Mouse (Mus musculus) bone marrow macrophage, adult 2 months (primary cell): ENCODE data around the gene Rbbp7. TPM values are rescaled to one million over a fixed set of nuclear protein-coding genes. Genes with fewer than 3 reads are reported as not detected.

Source experiments
- H3K27ac ChIP-seq: 2 replicates; pipeline ENCODE4 v1.5.1; 2012; ENCODE audit warnings: low read depth, low read length; ENCODE audit not compliant: insufficient read depth
- H3K4me1 ChIP-seq: 2 replicates; pipeline ENCODE4 v1.6.1; 2012; ENCODE audit warnings: low read length; ENCODE audit not compliant: control insufficient read depth, insufficient read depth
- H3K4me3 ChIP-seq: 2 replicates; pipeline ENCODE4 v1.5.1; 2012; ENCODE audit warnings: mild to moderate bottlenecking, low read length, moderate library complexity; ENCODE audit not compliant: insufficient read depth
- CTCF ChIP-seq: IDR thresholded peaks from 2 replicates; pipeline ENCODE4 v1.5.1; 2012; ENCODE audit warnings: low read depth, mild to moderate bottlenecking, low read length, moderate library complexity
- POLR2A ChIP-seq: IDR thresholded peaks from 2 replicates; pipeline ENCODE4 v1.6.1; 2012; ENCODE audit warnings: mild to moderate bottlenecking, low read depth, low read length, borderline replicate concordance
- polyA plus RNA-seq: library from polyadenylated mRNA; stranded (reverse); fragments of >200 nt; gene quantifications from 2 replicates; pipeline ENCODE4 v1.2.4, GENCODE M21; 2012; ENCODE audit not compliant: missing spikeins, insufficient read depth, insufficient read length

The Rbbp7 gene
- polyA plus RNA-seq: 87.9 and 89.6 TPM in 2 replicates

- peak within 1 kb of the TSS; percentile 94 for H3K4me3 ChIP-seq
- H3K4me1 ChIP-seq: peaks cover 4% of the 10 kb centered on the region
- H3K27ac ChIP-seq: peak within 1 kb of the TSS; percentile 91
- no peak for TF ChIP-seq POLR2A
- TF ChIP-seq CTCF: no peak
These were observed at the start of gene Rbbp7 for GRCm38 (mm10) chrX:162760115-162760942. Rbbp7 (plus strand) TSS chrX:162760402.

DNA sequence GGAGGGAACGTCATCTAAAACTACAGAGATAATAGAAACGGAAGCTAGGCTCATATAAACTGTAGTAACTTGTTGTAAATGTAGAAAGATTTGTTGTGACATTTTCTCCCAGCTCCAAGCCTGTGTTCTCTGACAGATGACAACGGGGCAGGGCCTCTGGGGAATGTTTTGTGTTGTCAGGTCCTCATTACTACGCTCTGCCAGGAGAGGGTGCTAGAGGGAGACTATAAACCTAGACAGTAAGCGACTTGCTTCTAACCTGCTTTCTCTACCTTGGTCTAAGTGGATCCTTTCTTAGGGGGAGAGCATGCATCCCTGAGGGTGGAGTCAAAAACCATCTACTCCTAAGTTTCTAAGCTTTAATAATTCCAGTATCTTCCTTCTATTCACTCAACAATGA lies 42.4 kb upstream of the Rbbp7 start:
- no peak for TF ChIP-seq POLR2A
- no peak overlapping the region for H3K4me3 ChIP-seq
- H3K27ac ChIP-seq: no peak overlapping the region
- peaks cover 3% of the 10 kb centered on the region for H3K4me1 ChIP-seq

GRCm38 (mm10) chrX:162719615-162720014 lies 40.6 kb upstream of the Rbbp7 start:
- no peak overlapping the region for H3K27ac ChIP-seq
- no peak overlapping the region for H3K4me3 ChIP-seq
- peaks cover 3% of the 10 kb centered on the region for H3K4me1 ChIP-seq
- TF ChIP-seq POLR2A: no peak
- no peak for TF ChIP-seq CTCF

DNA sequence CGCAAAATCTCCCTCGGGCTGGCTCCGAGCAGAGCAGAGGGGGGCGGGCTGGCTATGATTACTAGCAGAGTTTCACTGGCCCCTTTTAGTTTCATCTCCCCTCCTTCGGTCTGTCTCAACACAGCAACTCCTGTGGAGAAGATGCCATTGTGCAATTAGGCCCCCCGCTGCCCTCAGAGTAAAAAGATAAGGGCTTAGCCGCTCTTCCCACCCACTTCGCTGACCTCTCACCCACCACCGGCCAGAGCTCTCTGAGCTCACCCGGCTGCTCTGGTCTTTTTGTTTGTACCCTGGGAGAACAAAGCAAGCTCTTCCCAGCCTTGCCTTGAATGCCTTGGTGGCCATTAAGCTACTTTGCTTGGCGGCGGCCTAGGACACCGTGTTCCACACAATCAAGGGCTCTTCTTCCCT lies 32.8 kb upstream of the Rbbp7 start:
- TF ChIP-seq POLR2A (no peak), CTCF (no peak)
- no peak overlapping the region for H3K4me3 ChIP-seq
- H3K4me1 ChIP-seq: no peaks in the 10 kb centered on the region
- H3K27ac ChIP-seq: no peak overlapping the region

DNA sequence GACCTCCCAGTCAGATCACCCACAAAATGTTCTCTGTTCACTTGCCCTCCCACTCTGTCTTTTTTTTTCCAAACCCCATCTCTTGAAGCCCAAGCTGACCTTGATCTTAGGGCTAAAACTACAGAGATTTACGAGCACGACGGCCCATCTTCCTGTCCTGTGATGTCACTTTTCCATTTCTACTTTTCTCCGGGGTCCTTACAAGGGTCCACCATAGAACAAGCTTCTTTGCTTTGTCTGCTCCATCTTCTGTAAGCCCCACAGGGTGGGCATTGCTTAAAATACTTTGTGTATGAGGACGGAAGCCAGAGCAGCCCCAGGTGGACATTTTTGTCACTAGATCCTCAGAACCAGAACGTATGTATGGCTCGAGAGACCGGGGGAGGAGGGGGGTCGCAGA lies 32.4 kb upstream of the Rbbp7 start:
- Histone ChIP-seq H3K4me1 (no peaks in the 10 kb centered on the region), H3K27ac (no peak overlapping the region), H3K4me3 (no peak overlapping the region)
- no peak for TF ChIP-seq POLR2A
- no peak for TF ChIP-seq CTCF

- TF ChIP-seq POLR2A (no peak), CTCF (no peak)
- H3K27ac ChIP-seq: no peak overlapping the region
These were observed 32.0 kb upstream of the Rbbp7 start for GRCm38 (mm10) chrX:162728228-162728627.

GRCm38 (mm10) chrX:162730031-162730430 lies 30.2 kb upstream of the Rbbp7 start:
- TF ChIP-seq CTCF: no peak
- no peak for TF ChIP-seq POLR2A
- no peak overlapping the region for H3K27ac ChIP-seq
- H3K4me1 ChIP-seq: no peaks in the 10 kb centered on the region
- no peak overlapping the region for H3K4me3 ChIP-seq

More at GRCm38 (mm10) chrX:162728228-162728627, 32.0 kb upstream of the Rbbp7 start:
- H3K4me1 ChIP-seq: no peaks in the 10 kb centered on the region
- no peak overlapping the region for H3K4me3 ChIP-seq

- TF ChIP-seq CTCF: no peak
- no peak for TF ChIP-seq POLR2A
- Histone ChIP-seq H3K27ac (peak overlapping the region; percentile 48), H3K4me3 (peak overlapping the region; percentile 39), H3K4me1 (no peaks in the 10 kb centered on the region)
These were observed 24.9 kb upstream of the Rbbp7 start for GRCm38 (mm10) chrX:162734997-162735929.

DNA sequence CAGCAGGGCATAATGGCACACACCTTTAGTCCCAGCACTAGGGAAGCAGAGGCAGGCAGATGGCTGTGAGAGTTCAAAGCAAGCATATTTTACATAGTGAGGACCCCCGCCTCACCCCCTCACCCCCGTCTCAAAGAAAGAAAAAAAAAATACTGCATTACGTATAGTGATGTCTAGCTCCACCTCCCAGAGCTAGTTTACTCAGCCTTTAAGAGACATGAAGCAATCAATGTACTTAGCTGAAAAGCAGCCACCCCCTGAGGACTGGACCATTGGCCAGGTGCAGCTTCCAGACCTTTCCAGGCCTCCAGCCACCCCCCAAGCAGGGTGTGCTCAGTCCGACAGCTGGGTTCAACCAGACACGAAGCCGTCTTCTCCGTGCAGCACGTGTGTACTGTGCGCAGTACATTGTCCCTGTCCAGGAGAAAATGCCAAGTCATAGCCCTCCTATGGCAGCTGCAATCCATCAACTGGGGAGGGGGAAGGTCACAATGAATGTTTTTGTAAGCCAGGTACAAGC lies 24.0 kb upstream of the Rbbp7 start:
- no peaks in the 10 kb centered on the region for H3K4me1 ChIP-seq
- TF ChIP-seq CTCF (no peak), POLR2A (no peak)
- H3K4me3 ChIP-seq: no peak overlapping the region
- no peak overlapping the region for H3K27ac ChIP-seq
